Mouse (Mus musculus): ENCODE measurements around the gene Tbx4. TPM values are rescaled to one million over a fixed set of nuclear protein-coding genes. Genes with fewer than 3 reads are reported as not detected.

Tbx4 gene
- total and polyA plus RNA-seq, 3 experiments, result not detected

DNA sequence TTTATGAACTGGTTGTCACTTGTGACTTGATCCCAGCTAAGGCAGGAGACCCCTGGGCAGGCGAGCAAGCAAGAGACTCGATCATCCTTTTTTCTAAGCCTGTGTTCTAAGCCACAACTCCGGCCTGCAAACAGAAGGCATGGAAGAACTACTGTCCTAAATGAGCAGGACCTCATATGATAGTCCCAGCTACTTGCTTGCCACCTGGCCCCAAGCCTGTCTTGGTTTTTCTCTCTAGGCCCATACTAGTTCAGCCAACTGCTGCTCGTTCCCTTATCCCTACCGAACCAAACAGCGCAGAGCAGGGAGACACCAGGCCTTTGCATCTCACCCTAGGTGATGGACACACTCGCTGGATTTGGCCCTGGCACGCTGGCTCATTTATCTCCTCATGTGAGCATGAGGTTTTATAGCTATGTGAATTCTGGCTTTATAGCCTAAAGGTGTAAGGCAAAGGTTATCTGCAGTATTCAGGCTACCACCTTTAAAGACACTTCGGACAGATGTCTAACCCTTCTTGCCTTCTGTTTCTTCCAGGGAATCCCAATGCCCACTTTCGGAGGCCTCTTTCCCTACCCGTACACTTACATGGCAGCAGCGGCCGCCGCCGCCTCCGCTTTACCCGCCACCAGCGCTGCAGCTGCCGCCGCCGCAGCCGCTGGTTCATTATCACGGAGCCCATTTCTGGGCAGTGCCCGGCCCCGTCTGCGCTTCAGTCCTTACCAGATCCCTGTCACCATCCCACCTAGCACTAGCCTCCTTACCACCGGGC is 46.0 kb upstream of the Tbx4 start:
- peaks cover 41% of the 10 kb centered on the region for H3K9me3 ChIP-seq (replicated peaks; ENCODE audit: low read length)
- H3K36me3 ChIP-seq (replicated peaks in 1 of 2; ENCODE audit: control insufficient read depth in 1 of 2, insufficient read depth in 1 of 2, low read length in 1 of 2), result no peaks in the 10 kb centered on the region
- TF ChIP-seq ETS1 (conservative IDR thresholded peaks at IDR 0.05; ENCODE audit: low read depth, low read length) (no peak), ZNF384 (IDR thresholded peaks at IDR 0.05; ENCODE audit: low read depth, low read length) (no peak), E2F4 (IDR thresholded peaks at IDR 0.05; ENCODE audit: insufficient replicate concordance, low read depth, low read length) (no peak), BHLHE40 (IDR thresholded peaks at IDR 0.05; ENCODE audit: low read depth, low read length) (no peak)
- H3K4me3 ChIP-seq (replicated peaks in 1 of 3; ENCODE audit: low read depth in 2 of 3, low read length in 2 of 3, poor library complexity in 1 of 3), result no peak overlapping the region
- peaks cover 43% of the 10 kb centered on the region for H3K27me3 ChIP-seq (replicated peaks)
- H3K9ac ChIP-seq (ENCODE audit: insufficient read depth, low read depth), result no peak overlapping the region
- H3K79me2 ChIP-seq (replicated peaks; ENCODE audit: control insufficient read depth, extremely low read depth, insufficient read depth, poor library complexity, severe bottlenecking), result no peaks in the 10 kb centered on the region
- peaks cover 2 to 17% of the 10 kb centered on the region in 2 experiments; a peak in 3 of 4 replicates for H3K4me1 ChIP-seq (ENCODE audit: control insufficient read depth in 1 of 2, insufficient read depth in 2 of 2)
- no peak overlapping the region for H3K4me2 ChIP-seq (ENCODE audit: insufficient read depth, low read depth, poor library complexity, severe bottlenecking)
- H3K27ac ChIP-seq (ENCODE audit: insufficient read depth, low read depth), result no peak overlapping the region
- dilution Hi-C loops (cut with MboI; ENCODE audit: extremely low pct_ligation_motif_present, extremely low pct_unique_long_range_greater_than_20kb, low sequenced_read_pairs), result no loop called here
- no peak for DNase-seq (ENCODE audit: extremely low read depth)
- in situ Hi-C loops (cut with MboI; ENCODE audit: low pct_ligation_motif_present, low pct_unique_long_range_greater_than_20kb, low sequenced_read_pairs), result no loop called here

DNA sequence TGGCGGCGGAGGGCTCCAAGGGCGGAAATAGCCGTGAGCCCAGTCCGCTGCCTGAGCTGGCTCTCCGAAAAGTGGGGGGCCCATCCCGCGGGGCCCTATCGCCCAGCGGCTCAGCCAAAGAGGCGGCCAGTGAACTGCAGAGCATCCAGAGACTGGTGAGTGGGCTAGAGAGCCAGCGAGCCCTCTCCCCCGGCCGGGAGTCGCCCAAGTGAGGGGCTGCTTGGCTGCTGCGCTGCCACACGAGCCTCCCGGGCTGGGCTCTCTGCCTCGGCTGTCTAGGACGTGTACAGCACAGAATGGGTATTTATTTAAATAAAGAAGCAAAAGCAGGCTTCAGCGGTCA is 45.4 kb upstream of the Tbx4 start:
- Histone ChIP-seq H3K9me3 (replicated peaks; ENCODE audit: low read length) (peaks cover 41% of the 10 kb centered on the region), H3K4me2 (ENCODE audit: insufficient read depth, low read depth, poor library complexity, severe bottlenecking) (no peak overlapping the region), H3K4me3 (replicated peaks in 1 of 3; ENCODE audit: low read depth in 2 of 3, low read length in 2 of 3, poor library complexity in 1 of 3) (no peak overlapping the region), H3K4me1 (ENCODE audit: control insufficient read depth in 1 of 2, insufficient read depth in 2 of 2) (peaks cover 2 to 17% of the 10 kb centered on the region in 2 experiments; a peak in 3 of 4 replicates), H3K9ac (ENCODE audit: insufficient read depth, low read depth) (no peak overlapping the region), H3K27ac (ENCODE audit: insufficient read depth, low read depth) (no peak overlapping the region), H3K27me3 (replicated peaks) (peaks cover 47% of the 10 kb centered on the region), H3K36me3 (replicated peaks in 1 of 2; ENCODE audit: control insufficient read depth in 1 of 2, insufficient read depth in 1 of 2, low read length in 1 of 2) (no peaks in the 10 kb centered on the region), H3K79me2 (replicated peaks; ENCODE audit: control insufficient read depth, extremely low read depth, insufficient read depth, poor library complexity, severe bottlenecking) (no peaks in the 10 kb centered on the region)
- DNase-seq (ENCODE audit: extremely low read depth), result no peak
- dilution Hi-C loops (cut with MboI; ENCODE audit: extremely low pct_ligation_motif_present, extremely low pct_unique_long_range_greater_than_20kb, low sequenced_read_pairs) (no loop called here), in situ Hi-C loops (cut with MboI; ENCODE audit: low pct_ligation_motif_present, low pct_unique_long_range_greater_than_20kb, low sequenced_read_pairs) (no loop called here)
- TF ChIP-seq NRF1 (IDR thresholded peaks at IDR 0.05; ENCODE audit: low read depth, low read length), result no peak

DNA sequence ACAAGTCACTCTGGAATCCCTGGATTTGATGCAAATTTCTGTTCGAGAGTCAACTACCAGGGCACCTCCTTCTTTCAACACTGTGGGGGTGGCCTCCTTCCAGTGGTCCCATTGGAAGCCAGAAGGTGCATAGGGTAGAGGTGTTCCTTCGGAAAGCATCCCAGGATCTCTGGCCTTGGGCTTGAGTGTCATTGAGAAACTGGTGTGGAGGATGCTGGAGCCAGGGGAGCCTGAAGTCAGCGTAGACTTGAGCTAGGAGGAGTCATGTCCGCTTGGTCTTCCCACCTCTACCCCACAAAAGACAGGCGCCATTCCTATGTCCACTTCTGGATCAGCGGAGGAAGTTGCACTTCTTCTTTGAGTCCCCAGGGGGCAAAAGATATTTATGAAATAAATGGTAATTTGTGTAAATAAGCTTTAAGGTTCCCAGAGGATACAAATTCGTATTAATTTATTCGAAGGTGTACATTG is 45.0 kb upstream of the Tbx4 start:
- dilution Hi-C loops (cut with MboI; ENCODE audit: extremely low pct_ligation_motif_present, extremely low pct_unique_long_range_greater_than_20kb, low sequenced_read_pairs), result no loop called here
- H3K36me3 ChIP-seq (replicated peaks in 1 of 2; ENCODE audit: control insufficient read depth in 1 of 2, insufficient read depth in 1 of 2, low read length in 1 of 2), result no peaks in the 10 kb centered on the region
- in situ Hi-C loops (cut with MboI; ENCODE audit: low pct_ligation_motif_present, low pct_unique_long_range_greater_than_20kb, low sequenced_read_pairs), result no loop called here
- H3K79me2 ChIP-seq (replicated peaks; ENCODE audit: control insufficient read depth, extremely low read depth, insufficient read depth, poor library complexity, severe bottlenecking), result no peaks in the 10 kb centered on the region
- H3K27me3 ChIP-seq (replicated peaks), result peaks cover 51% of the 10 kb centered on the region
- H3K4me3 ChIP-seq (replicated peaks in 1 of 3; ENCODE audit: low read depth in 2 of 3, low read length in 2 of 3, poor library complexity in 1 of 3), result no peak overlapping the region
- TF ChIP-seq KAT2A (IDR thresholded peaks at IDR 0.05; ENCODE audit: insufficient replicate concordance, low read length) (no peak), JUND (conservative IDR thresholded peaks at IDR 0.05; ENCODE audit: low read depth, low read length) (no peak), IRF4 (IDR thresholded peaks at IDR 0.05; ENCODE audit: low read depth, low read length) (no peak)
- H3K4me1 ChIP-seq (ENCODE audit: control insufficient read depth in 1 of 2, insufficient read depth in 2 of 2), result peaks cover 2 to 17% of the 10 kb centered on the region in 2 experiments; a peak in 3 of 4 replicates
- peaks cover 41% of the 10 kb centered on the region for H3K9me3 ChIP-seq (replicated peaks; ENCODE audit: low read length)
- no peak overlapping the region for H3K9ac ChIP-seq (ENCODE audit: insufficient read depth, low read depth)
- H3K4me2 ChIP-seq (ENCODE audit: insufficient read depth, low read depth, poor library complexity, severe bottlenecking), result no peak overlapping the region
- H3K27ac ChIP-seq (ENCODE audit: insufficient read depth, low read depth), result no peak overlapping the region
- DNase-seq (ENCODE audit: extremely low read depth), result no peak
